In genomic region chr12:31896295-31896694, GRCm38 (mm10) we compare ENCODE assay signal across 15 mouse cellular contexts. TPM values are rescaled to one million over a fixed set of nuclear protein-coding genes. Genes with fewer than 3 reads are reported as not detected.
DNase-seq lines count a peak whose midpoint lies in the region; ATAC-seq and TF ChIP-seq lines count a peak whose summit lies in the region.
"Had no signal": no experiment of that assay in that cellular context is flagged by ENCODE, and none has a peak within 500 bp of the region (broad histone marks: within the 10 kb centered on the region; RNA-seq: fewer than 3 reads in every experiment).

No protein-coding gene starts in this region.

- peak; percentile 37 for DNase-seq in liver, adult 2 months (ENCODE audit: extremely low read depth, low read depth, low spot score)
- DNase-seq in forebrain, postnatal 0 days: no peak
- peak; percentile 87 for DNase-seq in midbrain, embryonic 11.5 days (ENCODE audit: low spot score, missing footprints)
- DNase-seq in spleen, adult 12 weeks (ENCODE audit: low spot score): no peak
- DNase-seq in ovary, postnatal 10 days (ENCODE audit: low spot score): no peak
- no peak for DNase-seq in heart, postnatal 10 days
- DNase-seq: adrenal gland, adult 2 months; heart, adult 11 months; thymus, postnatal 36 days had no signal

- no peak overlapping the region for H3K27ac ChIP-seq in liver, adult 2 months (replicated peaks; ENCODE audit: insufficient read depth, low read depth, low read length)
- H3K27ac ChIP-seq in liver, embryonic 12.5 days: no peak overlapping the region
- H3K27ac ChIP-seq in forebrain, postnatal 0 days (ENCODE audit: low read depth, low read length): peak overlapping the region; percentile 30; the same call in 1 of the 2 replicates
- no peak overlapping the region; the same call in 1 of the 2 replicates for H3K27ac ChIP-seq in midbrain, embryonic 11.5 days (ENCODE audit: low read depth, low read length)
- H3K27ac ChIP-seq: kidney, postnatal 0 days; stomach, embryonic 15.5 days had no signal

- H3K27me3 ChIP-seq in liver, adult 2 months (ENCODE audit: control insufficient read depth, insufficient read depth, low read length): no peaks in the 10 kb centered on the region
- H3K27me3 ChIP-seq in liver, embryonic 12.5 days (replicated peaks): no peaks in the 10 kb centered on the region
- H3K27me3 ChIP-seq in forebrain, postnatal 0 days (ENCODE audit: insufficient read depth, low read length): no peaks in the 10 kb centered on the region
- H3K27me3 ChIP-seq in midbrain, embryonic 11.5 days (ENCODE audit: control insufficient read depth, insufficient read depth, low read length): no peaks in the 10 kb centered on the region
- H3K27me3 ChIP-seq: CH12.LX; megakaryocyte, embryonic 14.5 days; Patski; stomach, embryonic 15.5 days had no signal

- H3K4me1 ChIP-seq in liver, adult 2 months (ENCODE audit: control insufficient read depth, insufficient read depth, low read length): no peaks in the 10 kb centered on the region; the same call in 1 of the 2 replicates
- no peaks in the 10 kb centered on the region for H3K4me1 ChIP-seq in liver, embryonic 12.5 days
- H3K4me1 ChIP-seq in forebrain, postnatal 0 days (ENCODE audit: insufficient read depth): peaks cover 10% of the 10 kb centered on the region
- peaks cover 22% of the 10 kb centered on the region for H3K4me1 ChIP-seq in midbrain, embryonic 11.5 days (ENCODE audit: control insufficient read depth, insufficient read depth, low read length)
- H3K4me1 ChIP-seq: stomach, embryonic 15.5 days had no signal

- ATAC-seq in liver, embryonic 12.5 days: no peak
- ATAC-seq in forebrain, postnatal 0 days: 0 out of 2 replicates have a peak, but pooled peaks have one; percentile 14
- no peak for ATAC-seq in midbrain, embryonic 11.5 days (ENCODE audit: low FRiP score)
- ATAC-seq: Patski had no signal

- H3K9ac ChIP-seq in liver, adult 2 months (ENCODE audit: low read depth, low read length): no peak overlapping the region
- no peak overlapping the region for H3K9ac ChIP-seq in liver, embryonic 12.5 days
- no peak overlapping the region for H3K9ac ChIP-seq in forebrain, postnatal 0 days
- no peak overlapping the region for H3K9ac ChIP-seq in midbrain, embryonic 11.5 days (ENCODE audit: low read length)
- H3K9ac ChIP-seq: stomach, embryonic 15.5 days had no signal

- intact Hi-C loops in heart, postnatal 10 days (cut with DNase I): no loop called here

- H3K9me3 ChIP-seq in liver, embryonic 12.5 days (replicated peaks): no peaks in the 10 kb centered on the region
- H3K9me3 ChIP-seq in forebrain, postnatal 0 days (ENCODE audit: low read length): no peaks in the 10 kb centered on the region
- H3K9me3 ChIP-seq in midbrain, embryonic 11.5 days (ENCODE audit: control insufficient read depth, low read length): no peaks in the 10 kb centered on the region
- H3K9me3 ChIP-seq: stomach, embryonic 15.5 days had no signal

- TF ChIP-seq CTCF in liver, adult 2 months (IDR thresholded peaks at IDR 0.05; ENCODE audit: low read depth, low read length): no peak
- TF ChIP-seq CTCF in forebrain, postnatal 0 days (IDR thresholded peaks at IDR 0.05; ENCODE audit: low read depth): no peak

- H3K4me2 ChIP-seq in liver, embryonic 12.5 days: no peak overlapping the region
- H3K4me2 ChIP-seq in forebrain, postnatal 0 days (ENCODE audit: low read depth): no peak overlapping the region
- no peak overlapping the region for H3K4me2 ChIP-seq in midbrain, embryonic 11.5 days
- H3K4me2 ChIP-seq: stomach, embryonic 15.5 days had no signal

- H3K79me2 ChIP-seq in liver, adult 2 months (ENCODE audit: control insufficient read depth, insufficient read depth, low read length): no peaks in the 10 kb centered on the region

- no peak overlapping the region for H3K4me3 ChIP-seq in liver, adult 2 months (ENCODE audit: insufficient read depth, low read depth, low read length)
- H3K4me3 ChIP-seq in liver, embryonic 12.5 days: no peak overlapping the region
- H3K4me3 ChIP-seq in forebrain, postnatal 0 days (ENCODE audit: low read depth, low read length): no peak overlapping the region
- H3K4me3 ChIP-seq in midbrain, embryonic 11.5 days (ENCODE audit: low read depth, low read length): no peak overlapping the region
- H3K4me3 ChIP-seq: megakaryocyte, embryonic 14.5 days; stomach, embryonic 15.5 days had no signal

- 59% methylated on average over 5 of the region's 5 CpGs for WGBS in liver, adult 2 months
- 69% methylated on average over 5 of the region's 5 CpGs for WGBS in liver, embryonic 12.5 days (ENCODE audit: insufficient replicate concordance)
- 20% methylated on average over 5 of the region's 5 CpGs for WGBS in forebrain, postnatal 0 days
- 13% methylated on average over 5 of the region's 5 CpGs for WGBS in midbrain, embryonic 11.5 days

- H3K36me3 ChIP-seq in liver, adult 2 months (ENCODE audit: control insufficient read depth, insufficient read depth, low read length): no peaks in the 10 kb centered on the region; the same call in 1 of the 2 replicates
- H3K36me3 ChIP-seq in liver, embryonic 12.5 days: no peaks in the 10 kb centered on the region
- H3K36me3 ChIP-seq in forebrain, postnatal 0 days (ENCODE audit: insufficient read depth): no peaks in the 10 kb centered on the region
- H3K36me3 ChIP-seq in midbrain, embryonic 11.5 days (ENCODE audit: control insufficient read depth, insufficient read depth, low read length): no peaks in the 10 kb centered on the region
- H3K36me3 ChIP-seq: stomach, embryonic 15.5 days had no signal

- no peak for TF ChIP-seq POLR2A in liver, adult 2 months (IDR thresholded peaks at IDR 0.05; ENCODE audit: extremely low read depth, insufficient read depth, low read length)

RNA-seq across cellular contexts. Expression of gene Hbp1, which starts 54.0 kb away (rescaled TPM):
- total RNA-seq in liver, adult 2 months (2014; rRNA removed): 106 and 117 TPM in 2 replicates
- polyA plus RNA-seq in liver, adult 2 months (2012; rRNA removed): 52.9 and 57.3 TPM in 2 replicates
- polyA plus RNA-seq in liver, embryonic 12.5 days (2016; fragmentation: Nextera tagmentation; extraction: Ambion mirVana): 33.7 and 36.6 TPM in 2 replicates
- total RNA-seq in forebrain, postnatal 0 days (2014; rRNA removed): 46.5 and 48.4 TPM in 2 replicates
- polyA plus RNA-seq in forebrain, postnatal 0 days (2015; fragmentation: Nextera tagmentation; extraction: Ambion mirVana): 33.0 and 38.5 TPM in 2 replicates
- 88.8 and 96.0 TPM in 2 replicates for polyA plus RNA-seq in midbrain, embryonic 11.5 days (2014; fragmentation: Nextera tagmentation; extraction: Ambion mirVana)
- 10 to 100 TPM; 87.8 to 90.0 TPM for total RNA-seq in heart, postnatal 10 days (2021)

Comparison
In these comparisons a context has a peak if more than half of its experiments do, and no peak if none do; other contexts are left out.
1. DNase-seq: peak in liver, adult 2 months (single experiment) and midbrain, embryonic 11.5 days (single experiment); none in forebrain, postnatal 0 days (single experiment), spleen, adult 12 weeks (single experiment), ovary, postnatal 10 days (single experiment) and heart, postnatal 10 days (0 of 2).